Mouse (Mus musculus) C2C12 (cell line): ENCODE measurements around the gene Arrdc4. TPM values are rescaled to one million over a fixed set of nuclear protein-coding genes. Genes with fewer than 3 reads are reported as not detected.

ENCODE experiments used
- H3K27me3 ChIP-seq: one replicate; pipeline ENCODE4 v1.6.1; 2011; ENCODE audit not compliant: control insufficient read depth, insufficient read depth, insufficient read length
- H3K36me3 ChIP-seq: one replicate; pipeline ENCODE4 v1.6.1; 2011; ENCODE audit not compliant: control insufficient read depth, insufficient read depth
- H3K4me3 ChIP-seq: one replicate; pipeline ENCODE4 v1.5.1; 2011; ENCODE audit warnings: mild to moderate bottlenecking, control low read depth; ENCODE audit not compliant: poor library complexity, insufficient read depth, severe bottlenecking
- H3K79me2 ChIP-seq: one replicate; pipeline ENCODE4 v1.6.1; 2011; ENCODE audit not compliant: control insufficient read depth, insufficient read depth
- H3K79me3 ChIP-seq: one replicate; pipeline ENCODE4 v1.6.1; 2011; ENCODE audit warnings: low read depth, control low read depth
- H3ac ChIP-seq: one replicate; pipeline ENCODE3; 2011; ENCODE audit warnings: low read depth; ENCODE audit not compliant: control insufficient read depth, insufficient read length
- CEBPB ChIP-seq: IDR thresholded peaks from one replicate; pipeline ENCODE4 v1.6.1; 2011; ENCODE audit warnings: low read depth, mild to moderate bottlenecking, control low read depth, moderate library complexity
- CTCF ChIP-seq: IDR thresholded peaks from one replicate; pipeline ENCODE4 v1.5.1; 2011; ENCODE audit not compliant: control insufficient read depth, insufficient read depth, insufficient read length
- FOSL1 ChIP-seq: IDR thresholded peaks from one replicate; pipeline ENCODE4 v1.8.0; 2011; ENCODE audit warnings: mild to moderate bottlenecking, low read length; ENCODE audit not compliant: poor library complexity, insufficient read depth, severe bottlenecking
- MAX ChIP-seq: IDR thresholded peaks from one replicate; pipeline ENCODE4 v1.6.1; 2011; ENCODE audit warnings: mild to moderate bottlenecking, control low read depth
- MYOD1 ChIP-seq: IDR thresholded peaks from one replicate; pipeline ENCODE4 v1.6.1; 2011; ENCODE audit warnings: low read depth; ENCODE audit not compliant: control insufficient read depth, insufficient read length
- MYOG ChIP-seq: IDR thresholded peaks from one replicate; pipeline ENCODE4 v1.6.1; 2011; ENCODE audit not compliant: control insufficient read depth, insufficient read length; ENCODE audit errors: extremely low read depth
- USF1 ChIP-seq: IDR thresholded peaks from one replicate; pipeline ENCODE4 v1.6.1; 2011; ENCODE audit warnings: low read depth, mild to moderate bottlenecking, control low read depth, moderate library complexity
- polyA plus RNA-seq: library from polyadenylated mRNA; unstranded; fragments of >200 nt; fragmentation: generic; extraction: Trizol; gene quantifications from one replicate; pipeline ENCODE4 v1.2.1, GENCODE M21; 2012; ENCODE audit warnings: missing spikeins

The Arrdc4 gene
- polyA plus RNA-seq, 1 experiment: not detected

DNA sequence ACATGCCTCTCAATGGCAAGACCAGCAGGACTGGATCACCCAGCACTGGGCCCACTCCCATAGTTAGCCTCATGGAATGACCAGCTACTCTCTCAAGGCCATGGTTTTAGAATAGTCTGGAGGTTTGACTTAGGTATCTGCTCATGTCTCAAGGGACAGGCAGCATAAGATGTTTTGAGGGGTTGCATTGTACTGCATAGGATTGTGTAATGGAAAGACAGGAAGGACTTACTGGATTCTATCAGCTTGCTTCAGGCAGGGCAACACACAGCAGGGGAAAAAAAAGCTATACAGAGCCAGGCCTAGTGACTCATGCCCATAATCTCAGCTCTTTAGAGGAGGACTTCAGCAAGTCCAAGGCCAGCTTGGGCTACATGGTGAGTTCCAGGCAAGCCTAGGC, 31.1 kb downstream of the Arrdc4 start:
- no peaks in the 10 kb centered on the region for H3K79me3 ChIP-seq
- H3ac ChIP-seq: no peak overlapping the region
- TF ChIP-seq CEBPB (no peak), MAX (no peak), USF1 (no peak)
- no peaks in the 10 kb centered on the region for H3K79me2 ChIP-seq
- no peaks in the 10 kb centered on the region for H3K36me3 ChIP-seq
- H3K27me3 ChIP-seq: no peaks in the 10 kb centered on the region
- H3K4me3 ChIP-seq: no peak overlapping the region

GRCm38 (mm10) chr7:68717498-68717897, 31.5 kb downstream of the Arrdc4 start:
- TF ChIP-seq MYOD1 (no peak), MYOG (no peak), CTCF (no peak), MAX (no peak), CEBPB (no peak), USF1 (no peak), FOSL1 (no peak)
- H3K4me3 ChIP-seq: no peak overlapping the region
- H3K79me3 ChIP-seq: no peaks in the 10 kb centered on the region
- no peaks in the 10 kb centered on the region for H3K36me3 ChIP-seq
- H3K27me3 ChIP-seq: no peaks in the 10 kb centered on the region
- no peak overlapping the region for H3ac ChIP-seq
- no peaks in the 10 kb centered on the region for H3K79me2 ChIP-seq

- no peak overlapping the region for H3ac ChIP-seq
- TF ChIP-seq FOSL1 (no peak), USF1 (no peak), MYOD1 (no peak), MYOG (no peak), CTCF (no peak), CEBPB (no peak), MAX (no peak)
- no peaks in the 10 kb centered on the region for H3K36me3 ChIP-seq
- H3K27me3 ChIP-seq: no peaks in the 10 kb centered on the region
- no peak overlapping the region for H3K4me3 ChIP-seq
- H3K79me2 ChIP-seq: no peaks in the 10 kb centered on the region
- no peaks in the 10 kb centered on the region for H3K79me3 ChIP-seq
Measured at GRCm38 (mm10) chr7:68716926-68717325, 32.1 kb downstream of the Arrdc4 start.

GRCm38 (mm10) chr7:68712928-68713327, 36.1 kb downstream of the Arrdc4 start:
- H3K4me3 ChIP-seq: no peak overlapping the region
- no peak overlapping the region for H3ac ChIP-seq
- no peaks in the 10 kb centered on the region for H3K79me2 ChIP-seq
- no peaks in the 10 kb centered on the region for H3K79me3 ChIP-seq
- no peaks in the 10 kb centered on the region for H3K36me3 ChIP-seq
- no peak for TF ChIP-seq MAX
- no peak for TF ChIP-seq USF1
- TF ChIP-seq MYOG: no peak
- no peak for TF ChIP-seq MYOD1
- TF ChIP-seq CTCF: no peak
- no peak for TF ChIP-seq CEBPB
- no peak for TF ChIP-seq FOSL1
- no peaks in the 10 kb centered on the region for H3K27me3 ChIP-seq

GRCm38 (mm10) chr7:68712425-68712824, 36.6 kb downstream of the Arrdc4 start:
- no peak overlapping the region for H3ac ChIP-seq
- no peaks in the 10 kb centered on the region for H3K79me2 ChIP-seq
- TF ChIP-seq MYOD1 (no peak), CEBPB (no peak), MYOG (no peak), USF1 (no peak), FOSL1 (no peak), CTCF (no peak), MAX (no peak)
- H3K36me3 ChIP-seq: no peaks in the 10 kb centered on the region
- H3K79me3 ChIP-seq: no peaks in the 10 kb centered on the region
- no peaks in the 10 kb centered on the region for H3K27me3 ChIP-seq
- H3K4me3 ChIP-seq: no peak overlapping the region

- Histone ChIP-seq H3K79me2 (no peaks in the 10 kb centered on the region), H3K36me3 (no peaks in the 10 kb centered on the region), H3K27me3 (no peaks in the 10 kb centered on the region), H3K4me3 (no peak overlapping the region), H3ac (no peak overlapping the region), H3K79me3 (no peaks in the 10 kb centered on the region)
- no peak for TF ChIP-seq USF1
- no peak for TF ChIP-seq MYOD1
- TF ChIP-seq MYOG: no peak
- no peak for TF ChIP-seq CTCF
- TF ChIP-seq FOSL1: no peak
- no peak for TF ChIP-seq MAX
- no peak for TF ChIP-seq CEBPB
Measured at GRCm38 (mm10) chr7:68709319-68709573, 39.8 kb downstream of the Arrdc4 start.
